Mouse (Mus musculus) ovary, adult 2 months (tissue): ENCODE data around the gene Ephx1. TPM values are rescaled to one million over a fixed set of nuclear protein-coding genes. Genes with fewer than 3 reads are reported as not detected.

Experiments used
- polyA plus RNA-seq: library from polyadenylated mRNA; depleted of rRNA; stranded (reverse); fragments of >200 nt; gene quantifications from 2 replicates; pipeline ENCODE4 v1.2.3, GENCODE M21; 2012; rRNA removed

Ephx1 gene
- polyA plus RNA-seq = 121 and 183 TPM in 2 replicates

GRCm38 (mm10) chr1:181020756-181021487 is at the start of gene Ephx1:
Ephx1 (minus strand) TSS chr1:181020904.

GRCm38 (mm10) chr1:181050937-181051336 is 30.2 kb upstream of the Ephx1 start, which contains the start of gene 9130409I23Rik:
9130409I23Rik (plus strand) TSS chr1:181051237.

GRCm38 (mm10) chr1:180942166-180943031 is 78.3 kb downstream of the Ephx1 start, which contains the start of gene Tmem63a:
Tmem63a (plus strand) TSS chr1:180942344.

GRCm38 (mm10) chr1:180934467-180935419 is 86.0 kb downstream of the Ephx1 start, which contains the start of gene Lefty1:
Lefty1 (plus strand) TSS chr1:180935022.

Other genes with a start within 250 kb of the Ephx1 start
- 385 and 388 TPM in 2 replicates for gene H3f3a, start 207.0 kb downstream of the Ephx1 start, polyA plus RNA-seq
- 12.3 and 15.0 TPM in 2 replicates for gene Sde2, start 169.8 kb downstream of the Ephx1 start, polyA plus RNA-seq
- gene Lefty2, start 127.8 kb downstream of the Ephx1 start, polyA plus RNA-seq = 0.38 and 0.61 TPM in 2 replicates
- 79.9 and 94.7 TPM in 2 replicates for gene Pycr2, start 116.6 kb downstream of the Ephx1 start, polyA plus RNA-seq
- gene Lefty1, start 85.9 kb downstream of the Ephx1 start, polyA plus RNA-seq = 21.2 and 23.4 TPM in 2 replicates
- 47.3 and 47.7 TPM in 2 replicates for gene Tmem63a, start 78.6 kb downstream of the Ephx1 start, polyA plus RNA-seq
- not detected in 2 replicates for gene 9130409I23Rik, start 30.3 kb upstream of the Ephx1 start, polyA plus RNA-seq
- 11.8 and 15.9 TPM in 2 replicates for gene Nvl, start 123.3 kb upstream of the Ephx1 start, polyA plus RNA-seq
- gene Cnih4, start 123.8 kb upstream of the Ephx1 start, polyA plus RNA-seq = 12.7 and 18.4 TPM in 2 replicates
- gene Wdr26, start 191.1 kb upstream of the Ephx1 start, polyA plus RNA-seq = 40.6 and 56.1 TPM in 2 replicates